ENCODE assay signal across 27 mouse cellular contexts in the genomic region with DNA sequence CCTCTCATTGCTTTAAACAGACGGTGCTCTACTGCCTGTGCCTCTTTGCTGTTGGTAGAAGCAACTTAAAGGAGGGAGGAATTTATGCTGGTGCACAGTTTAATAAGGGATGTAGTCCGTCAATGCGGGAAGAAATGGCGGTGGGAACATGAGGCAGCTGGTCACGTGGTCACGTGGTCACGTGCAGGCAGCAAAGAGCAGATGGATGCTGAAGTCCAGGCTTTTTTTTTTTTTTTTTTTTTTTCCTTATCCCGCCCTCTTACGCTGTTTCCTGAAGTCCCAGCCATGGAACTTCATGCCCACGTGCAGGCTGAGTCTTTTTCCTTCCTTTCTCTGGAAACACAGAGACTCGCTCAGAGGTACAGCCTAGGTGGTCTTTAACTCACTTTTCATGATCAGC.
"Had no signal": no experiment of that assay in that cellular context is flagged by ENCODE, and none has a peak within 500 bp of the region (broad histone marks: within the 10 kb centered on the region; RNA-seq: fewer than 3 reads in every experiment).

No protein-coding gene starts in this region.

- H3K9ac ChIP-seq: limb, embryonic 12.5 days; limb, embryonic 13.5 days; limb, embryonic 15.5 days; liver, embryonic 12.5 days; liver, embryonic 13.5 days; liver, embryonic 14.5 days; liver, embryonic 15.5 days; liver, postnatal 0 days; lung, embryonic 14.5 days; lung, embryonic 15.5 days; midbrain, embryonic 12.5 days; midbrain, embryonic 13.5 days; midbrain, embryonic 15.5 days had no signal

- H3K27me3 ChIP-seq: limb, embryonic 12.5 days; limb, embryonic 15.5 days; liver, embryonic 12.5 days; liver, embryonic 13.5 days; liver, embryonic 15.5 days; lung, embryonic 15.5 days; megakaryocyte, embryonic 14.5 days; midbrain, embryonic 12.5 days; midbrain, embryonic 13.5 days; midbrain, embryonic 15.5 days had no signal

- H3K36me3 ChIP-seq: limb, embryonic 12.5 days; limb, embryonic 13.5 days; limb, embryonic 15.5 days; liver, embryonic 12.5 days; liver, embryonic 13.5 days; liver, embryonic 15.5 days; lung, embryonic 15.5 days; midbrain, embryonic 10.5 days; midbrain, embryonic 12.5 days; midbrain, embryonic 13.5 days; midbrain, embryonic 15.5 days had no signal

- H3K4me3 ChIP-seq: limb, embryonic 10.5 days; limb, embryonic 12.5 days; limb, embryonic 13.5 days; limb, embryonic 15.5 days; liver, embryonic 12.5 days; liver, embryonic 13.5 days; liver, embryonic 15.5 days; lung, embryonic 15.5 days; megakaryocyte, embryonic 14.5 days; midbrain, embryonic 10.5 days; midbrain, embryonic 12.5 days; midbrain, embryonic 13.5 days; midbrain, embryonic 15.5 days; myocyte had no signal

- H3K9me3 ChIP-seq: limb, embryonic 10.5 days; limb, embryonic 12.5 days; limb, embryonic 13.5 days; limb, embryonic 15.5 days; liver, embryonic 12.5 days; liver, embryonic 13.5 days; liver, embryonic 15.5 days; lung, embryonic 15.5 days; megakaryocyte, embryonic 14.5 days; midbrain, embryonic 10.5 days; midbrain, embryonic 12.5 days; midbrain, embryonic 13.5 days; midbrain, embryonic 15.5 days had no signal

- DNase-seq: left cerebral cortex, postnatal 4 days; liver; liver, embryonic 13.5 days; liver, postnatal 0 days; lung, adult 18-20 months; lung, adult 2 months; lung, embryonic 14.5 days; lung, postnatal 10 days; lung, postnatal 14 days; lung, postnatal 36 days; lung, postnatal 4 days; midbrain, embryonic 14.5 days had no signal

- H3K27ac ChIP-seq: limb, embryonic 10.5 days; limb, embryonic 12.5 days; limb, embryonic 13.5 days; limb, embryonic 15.5 days; liver, embryonic 12.5 days; liver, embryonic 13.5 days; liver, embryonic 14.5 days; liver, embryonic 15.5 days; lung, embryonic 15.5 days; macrophage; midbrain, embryonic 10.5 days; midbrain, embryonic 12.5 days; midbrain, embryonic 13.5 days; midbrain, embryonic 15.5 days had no signal
